Mouse (Mus musculus) lung, adult 2 months (tissue): Measurements from ENCODE around the gene Cnn1. TPM values are rescaled to one million over a fixed set of nuclear protein-coding genes. Genes with fewer than 3 reads are reported as not detected.

Source experiments
- DNase-seq: peaks from one replicate; pipeline ENCODE4 v3.0.0; 2022
- H3K4me1 ChIP-seq: fragments of 200-500 bp; 2 replicates; pipeline ENCODE4 v1.6.1; 2011; ENCODE audit warnings: low read length; ENCODE audit not compliant: control insufficient read depth, insufficient read depth
- H3K4me3 ChIP-seq: fragments of 200-500 bp; replicated peaks from 2 replicates; pipeline ENCODE3; 2011; ENCODE audit warnings: low read depth, mild to moderate bottlenecking, control low read depth, low read length; ENCODE audit errors: extremely low read depth
- CTCF ChIP-seq: fragments of 200-500 bp; IDR thresholded peaks from 2 replicates; pipeline ENCODE4 v1.5.1; 2011; ENCODE audit warnings: mild to moderate bottlenecking, low read length, control low read depth; ENCODE audit not compliant: insufficient read depth
- POLR2A ChIP-seq: fragments of 200-500 bp; IDR thresholded peaks from 2 replicates; pipeline ENCODE4 v1.6.1; 2011; ENCODE audit warnings: low read depth, mild to moderate bottlenecking, control low read depth, low read length, borderline replicate concordance; ENCODE audit errors: extremely low read depth
- WGBS: fragments of 180-500 bp; shearing (Covaris S2); methylation state at CpG from one replicate; pipeline ENCODE4 v1.1.7; 2018; 5-methylcytosine and 5-hydroxymethylcytosine counted together
- polyA plus RNA-seq: library from polyadenylated mRNA; depleted of rRNA; stranded (reverse); fragments of >200 nt; gene quantifications from 2 replicates; pipeline ENCODE4 v1.2.3, GENCODE M21; 2012; rRNA removed

Gene Cnn1
- 79.3 and 94.3 TPM in 2 replicates for polyA plus RNA-seq

GRCm38 (mm10) chr9:22098993-22099696 is at the start of gene Cnn1:
Gene Cnn1, plus strand, starts transcription at chr9:22099216.
- WGBS, result 5% methylated on average over 14 of the region's 14 CpGs
- no peak within 1 kb of the TSS for H3K4me3 ChIP-seq
- TF ChIP-seq CTCF (no peak), POLR2A (no peak)
- no peak for DNase-seq
- peaks cover 2% of the 10 kb centered on the region; the same call in 1 of the 2 replicates for H3K4me1 ChIP-seq

GRCm38 (mm10) chr9:22049315-22049714 is 49.7 kb upstream of the Cnn1 start:
- Histone ChIP-seq H3K4me1 (peaks cover under 1% of the 10 kb centered on the region; the same call in 1 of the 2 replicates), H3K4me3 (no peak overlapping the region)
- no peak for DNase-seq
- TF ChIP-seq CTCF (no peak), POLR2A (no peak)
- WGBS, result 70% methylated on average over 11 of the region's 11 CpGs

DNA sequence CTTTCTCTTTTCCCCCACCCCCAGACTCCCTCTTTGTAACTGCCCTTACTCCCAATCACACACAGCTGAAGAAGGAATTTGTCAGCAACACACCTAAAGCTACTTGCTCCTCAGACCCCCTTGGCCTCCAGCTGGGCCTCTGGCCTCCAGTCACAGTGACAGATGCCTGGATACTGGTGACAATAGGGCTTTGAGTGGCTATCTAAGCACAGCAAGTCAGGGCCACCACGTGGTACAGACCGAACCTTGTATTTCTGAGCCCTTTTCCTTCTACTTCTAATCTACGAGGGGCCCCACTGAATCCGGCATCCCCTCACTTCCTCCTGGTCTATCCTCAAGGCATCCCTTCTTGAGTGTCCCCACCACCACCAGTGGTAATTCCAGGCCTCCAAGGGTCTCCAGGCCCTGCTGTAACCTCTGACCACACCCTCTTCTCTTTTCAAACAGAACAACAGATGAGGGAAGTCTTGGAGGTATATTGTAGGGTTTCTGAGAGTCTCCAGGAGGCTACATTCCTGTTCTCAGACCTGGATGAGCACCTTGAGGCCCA is 49.2 kb upstream of the Cnn1 start:
- 59% methylated on average over 4 of the region's 4 CpGs for WGBS
- TF ChIP-seq CTCF, result no peak
- no peak for TF ChIP-seq POLR2A

GRCm38 (mm10) chr9:22050351-22050889 is 48.6 kb upstream of the Cnn1 start:
- 2% methylated on average over 43 of the region's 43 CpGs for WGBS
- Histone ChIP-seq H3K4me1 (peaks cover 4% of the 10 kb centered on the region), H3K4me3 (no peak overlapping the region)

More for the DNA sequence above, 49.2 kb upstream of the Cnn1 start:
- DNase-seq, result no peak
- Histone ChIP-seq H3K4me3 (no peak overlapping the region), H3K4me1 (peaks cover 4% of the 10 kb centered on the region)

GRCm38 (mm10) chr9:22051161-22051957 is 47.7 kb upstream of the Cnn1 start:
- WGBS, result 3% methylated on average over 67 of the region's 67 CpGs
- DNase-seq, result no peak

More at GRCm38 (mm10) chr9:22050351-22050889, 48.6 kb upstream of the Cnn1 start:
- no peak for TF ChIP-seq POLR2A
- DNase-seq, result peak; percentile 29

GRCm38 (mm10) chr9:22051958-22052254 is 47.1 kb upstream of the Cnn1 start, which contains the start of gene Elavl3:
Gene Elavl3, minus strand, starts transcription at chr9:22052023.
- 2% methylated on average over 27 of the region's 28 CpGs for WGBS
- H3K4me1 ChIP-seq, result peaks cover 4% of the 10 kb centered on the region
- TF ChIP-seq CTCF (no peak), POLR2A (no peak)
- no peak within 1 kb of the TSS for H3K4me3 ChIP-seq
- DNase-seq, result no peak

More at GRCm38 (mm10) chr9:22051161-22051957, 47.7 kb upstream of the Cnn1 start:
- H3K4me3 ChIP-seq, result no peak overlapping the region
- peaks cover 4% of the 10 kb centered on the region for H3K4me1 ChIP-seq
- TF ChIP-seq POLR2A (no peak), CTCF (no peak)

GRCm38 (mm10) chr9:22053657-22054056 is 45.4 kb upstream of the Cnn1 start:
- no peak for TF ChIP-seq CTCF
- TF ChIP-seq POLR2A, result no peak
- Histone ChIP-seq H3K4me1 (peaks cover 4% of the 10 kb centered on the region), H3K4me3 (no peak overlapping the region)
- no peak for DNase-seq
- WGBS, result 25% methylated on average over 6 of the region's 7 CpGs

- peak; percentile 47 for DNase-seq
- peak; percentile 36; the same call in 1 of the 2 replicates for TF ChIP-seq CTCF
- TF ChIP-seq POLR2A, result no peak; the same call in 1 of the 2 replicates
- 2% methylated on average over 32 of the region's 32 CpGs for WGBS
- H3K4me3 ChIP-seq, result no peak overlapping the region
- H3K4me1 ChIP-seq, result peaks cover 4% of the 10 kb centered on the region
These were observed 44.5 kb upstream of the Cnn1 start for GRCm38 (mm10) chr9:22054411-22055076.

DNA sequence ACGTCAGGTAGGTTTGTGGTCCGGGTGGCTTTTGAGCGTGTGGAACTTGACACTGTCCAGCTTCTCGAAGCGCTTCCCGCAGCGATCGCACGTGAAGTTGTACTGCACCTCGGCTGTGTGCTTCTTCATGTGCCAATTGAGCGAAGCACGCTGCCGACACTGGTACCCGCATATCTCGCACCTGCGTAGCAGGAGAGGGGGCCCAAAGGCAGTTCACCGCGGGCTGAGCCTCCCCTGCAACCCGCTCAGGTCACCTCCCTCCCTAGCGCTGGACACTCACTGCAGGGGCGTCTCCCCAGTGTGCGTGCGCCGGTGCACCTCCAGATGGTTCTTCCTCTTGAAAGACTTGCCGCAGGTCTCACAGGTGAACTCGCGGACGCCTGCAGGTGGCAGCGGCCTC is 43.3 kb upstream of the Cnn1 start:
- Histone ChIP-seq H3K4me1 (peaks cover 4% of the 10 kb centered on the region), H3K4me3 (no peak overlapping the region)
- TF ChIP-seq POLR2A, result no peak
- TF ChIP-seq CTCF, result no peak
- 33% methylated on average over 29 of the region's 29 CpGs for WGBS
- DNase-seq, result no peak
